Mouse (Mus musculus) frontal cortex, postnatal 25 days (tissue): Measurements from ENCODE around the gene Xlr5c.
"Not testable (repeated sequence)": the region's sequence is repeated elsewhere in the genome, so short reads cannot be mapped to it uniquely, and the experiment has no call there.

ENCODE experiments used
- DNase-seq, 2 experiments: peaks; one replicate each; pipeline ENCODE4 v3.0.0; 2022; ENCODE audit warnings: low spot score in 2 of 2

Xlr5c gene

DNA sequence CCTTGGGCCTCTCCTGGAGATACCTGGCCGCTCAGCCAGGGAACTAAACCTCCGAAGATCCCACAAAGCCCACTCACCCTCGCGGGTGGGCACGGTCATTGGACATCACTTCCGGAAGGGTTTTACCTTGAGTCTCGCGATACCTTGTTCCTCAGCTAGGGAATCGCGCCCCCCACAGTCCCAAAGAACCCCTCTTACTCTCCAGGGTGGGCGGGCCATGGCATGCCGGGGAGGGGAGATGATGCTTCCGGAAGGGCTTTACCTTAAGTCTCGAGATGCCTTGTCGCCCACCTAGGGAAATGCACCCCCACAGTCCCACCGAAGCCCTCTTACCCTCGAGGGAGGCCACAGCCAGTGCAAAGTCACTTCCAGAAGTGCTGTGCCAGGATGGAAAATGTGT lies at the start of gene Xlr5c, which contains the start of gene Xlr5a:
Gene Xlr5c (minus strand): TSS at position 101 of the 400 bp plus-strand sequence.
Gene Xlr5a (minus strand): TSS at position 101 of the 400 bp plus-strand sequence.
- not testable (repeated sequence) for DNase-seq

DNA sequence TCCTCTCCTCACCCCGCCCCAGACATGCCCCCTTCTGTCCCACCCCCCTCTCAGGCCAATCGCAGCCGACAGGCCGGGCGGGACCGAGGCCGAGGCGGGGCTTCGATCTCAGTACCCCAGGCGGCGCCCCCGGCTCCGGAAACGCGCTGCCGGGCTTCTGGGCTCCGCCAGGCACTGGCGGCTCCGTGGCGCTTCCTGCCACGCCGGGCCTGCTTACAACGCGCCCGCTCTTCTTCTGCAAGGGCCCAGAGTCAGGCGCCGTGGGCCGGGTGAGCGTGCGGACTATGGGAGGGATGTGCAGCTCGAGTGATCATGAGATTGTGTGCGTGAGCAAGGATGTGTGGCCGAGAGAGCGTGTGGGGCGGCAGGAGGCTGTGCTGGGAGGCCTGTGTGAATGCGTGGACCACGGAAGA lies 49.7 kb upstream of the Xlr5c start, which contains the start of gene Zfp275:
Gene Zfp275 (plus strand): TSS at position 139 of the 413 bp plus-strand sequence.
- DNase-seq: peak; percentile 21 to 43

GRCm38 (mm10) chrX:73342068-73342467 lies 49.3 kb upstream of the Xlr5c start:
- DNase-seq: no peak

DNA sequence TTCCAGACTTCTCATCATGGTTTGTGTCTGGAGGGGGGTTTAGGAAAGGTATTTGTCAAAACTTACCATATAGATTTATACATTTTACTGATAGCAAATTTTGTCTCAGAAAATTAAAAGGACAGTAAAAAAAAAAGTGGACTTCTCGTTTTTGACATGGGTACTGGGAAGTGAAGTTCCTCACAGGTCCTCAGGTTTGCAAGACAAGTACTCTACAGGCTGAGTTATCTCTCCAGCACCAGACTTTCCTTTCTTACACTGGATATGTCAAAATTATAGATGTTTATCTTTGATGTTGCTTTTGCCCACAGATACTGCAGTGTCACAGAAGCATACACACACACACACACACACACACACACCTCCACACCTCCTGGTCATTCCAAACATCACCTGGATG lies 48.7 kb upstream of the Xlr5c start:
- no peak for DNase-seq

GRCm38 (mm10) chrX:73336740-73337139 lies 44.0 kb upstream of the Xlr5c start, which contains the start of gene Gm45015:
Gm45015 (minus strand) TSS chrX:73336840.
- no peak for DNase-seq

DNA sequence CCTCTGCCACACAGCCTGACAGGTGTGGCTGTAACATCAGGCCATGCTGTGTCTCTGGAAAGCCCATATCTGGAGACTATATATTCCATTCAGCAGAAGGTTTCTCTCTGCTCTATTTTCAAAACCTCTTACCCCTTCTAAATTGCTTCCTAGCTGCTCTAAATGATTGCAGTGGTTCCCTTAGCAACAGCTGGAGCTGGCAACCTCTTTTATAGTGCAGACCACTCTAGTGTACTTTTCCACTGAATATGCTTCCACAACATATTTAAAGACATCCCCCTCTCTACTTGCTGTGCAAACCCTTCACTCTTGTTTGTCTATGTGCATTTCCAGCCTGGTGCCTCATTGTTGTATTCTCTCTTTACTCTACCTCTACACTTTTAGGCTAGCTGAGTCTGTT lies 40.8 kb upstream of the Xlr5c start:
- no peak for DNase-seq

GRCm38 (mm10) chrX:73327215-73327614 lies 34.4 kb upstream of the Xlr5c start:
- DNase-seq: no peak

GRCm38 (mm10) chrX:73321029-73321428 lies 28.3 kb upstream of the Xlr5c start:
- DNase-seq: no peak

DNA sequence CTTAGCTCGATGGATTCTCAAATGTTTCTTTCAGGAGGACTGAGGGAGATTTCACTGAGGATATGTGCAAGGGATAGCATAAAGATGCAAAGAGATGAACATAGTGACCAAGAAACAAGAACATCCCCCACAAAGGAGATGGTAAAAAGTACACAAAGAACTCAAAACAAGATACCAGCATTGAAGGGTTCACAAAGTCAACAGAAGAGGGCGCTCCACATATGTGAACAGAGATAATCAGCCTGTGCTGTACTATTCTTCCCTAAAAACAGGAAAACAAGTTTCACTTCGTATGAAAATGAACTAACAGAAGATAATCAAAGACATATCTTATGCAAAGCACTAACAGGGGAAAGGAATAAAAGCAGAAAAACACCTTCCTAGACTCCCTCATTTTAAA lies 19.7 kb upstream of the Xlr5c start:
- DNase-seq: no peak

DNA sequence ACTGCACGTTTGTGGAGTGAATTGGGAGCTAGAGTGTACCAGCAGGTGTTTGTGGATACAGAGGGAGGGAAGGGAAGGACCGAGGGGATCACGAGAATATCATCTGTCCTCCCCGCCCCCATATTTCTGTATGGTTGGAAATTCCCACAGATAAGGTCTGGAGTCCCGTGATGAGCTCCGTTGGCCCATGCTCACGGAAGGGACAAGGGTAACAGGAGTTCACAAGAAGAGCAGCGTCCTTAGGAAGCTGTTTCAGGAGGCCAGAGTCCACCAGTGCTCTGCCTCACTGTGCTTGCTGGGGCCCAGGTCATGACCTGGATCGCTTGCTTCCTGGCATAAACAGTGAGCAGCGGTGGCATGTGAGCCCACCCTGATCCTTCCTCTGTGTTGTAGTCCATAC lies 3.0 kb upstream of the Xlr5c start:
- DNase-seq: not testable (repeated sequence)

DNA sequence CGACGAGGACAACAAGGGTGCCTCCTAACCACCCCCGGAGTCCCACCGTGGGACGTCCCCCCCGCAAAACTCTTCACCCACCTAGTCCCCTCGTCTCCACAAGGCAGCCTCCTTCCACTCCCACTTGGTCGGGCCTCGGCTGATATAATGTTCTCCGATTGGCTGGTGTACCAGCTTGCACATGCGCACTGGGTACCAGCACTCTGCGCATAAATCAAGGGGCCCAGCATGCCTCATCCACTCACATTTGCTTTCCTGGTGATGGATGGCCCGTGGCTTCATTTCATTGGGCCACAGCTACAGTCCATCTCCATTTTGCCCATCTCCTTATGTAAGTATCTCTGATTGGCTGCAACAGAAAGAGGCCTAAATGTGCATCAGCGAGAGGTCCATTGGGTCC lies 27.5 kb downstream of the Xlr5c start, which contains the start of gene Xlr3c:
Gene Xlr3c (minus strand): TSS at position 121 of the 400 bp plus-strand sequence.
- DNase-seq: not testable (repeated sequence)

DNA sequence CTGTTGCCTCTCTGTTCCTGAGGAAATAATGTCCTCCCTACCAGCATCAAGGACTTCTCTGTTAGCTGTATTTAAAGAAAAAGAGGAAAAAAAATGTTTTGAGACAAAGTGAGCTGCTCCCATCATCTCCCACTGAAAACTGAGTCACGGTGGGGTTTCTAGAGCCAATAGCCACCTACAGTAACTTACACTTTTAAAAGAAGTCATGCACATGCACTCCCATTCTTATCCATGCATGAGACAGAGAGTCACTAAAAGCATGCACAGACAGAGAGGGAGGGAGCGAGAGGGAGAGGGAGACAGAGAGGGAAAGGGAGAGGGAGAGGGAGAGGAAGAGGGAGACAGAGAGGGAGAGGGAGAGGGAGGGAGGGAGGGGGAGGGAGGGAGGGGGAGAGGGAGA lies 30.3 kb downstream of the Xlr5c start:
- not testable (repeated sequence) for DNase-seq

DNA sequence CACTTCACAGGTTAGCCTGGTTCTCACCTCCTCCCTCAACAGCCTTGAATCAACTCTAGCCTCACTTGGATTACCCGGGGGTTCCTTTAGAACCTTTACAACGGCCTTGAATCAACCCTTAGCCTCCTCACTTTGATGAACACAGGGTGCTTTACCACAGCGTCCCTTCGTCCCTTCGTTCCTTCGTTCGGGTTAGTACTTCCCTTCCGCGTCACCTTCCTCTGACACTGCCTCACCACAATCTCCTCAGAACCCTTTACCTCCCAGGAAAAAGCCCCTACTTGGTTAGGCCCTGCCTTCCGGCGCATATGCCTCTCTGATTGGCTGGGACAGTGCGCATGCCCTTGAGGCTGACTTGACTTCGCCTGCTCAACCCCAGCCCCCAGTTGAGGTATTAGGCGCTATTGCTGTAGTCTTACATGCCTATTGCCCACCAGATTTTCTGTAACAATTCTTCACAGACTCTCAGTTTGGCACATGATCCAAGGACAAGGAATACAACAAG lies 49.9 kb downstream of the Xlr5c start, which contains the start of gene Xlr4c:
Gene Xlr4c (minus strand): TSS at position 310 of the 505 bp plus-strand sequence.
- not testable (repeated sequence) for DNase-seq
